Mouse (Mus musculus) thymus, adult 18-20 months (tissue): Measurements from ENCODE around the gene Tubgcp3.
A peak's percentile ranks its signal among the peaks of the same experiment; 100 is the strongest.
"Not testable (repeated sequence)": the region's sequence is repeated elsewhere in the genome, so short reads cannot be mapped to it uniquely, and the experiment has no call there.

ENCODE experiments used
- DNase-seq, 2 experiments: peaks; one replicate each; pipeline ENCODE4 v3.0.0; 2022; ENCODE audit warnings: mixed read lengths in 2 of 2

Gene Tubgcp3

DNA sequence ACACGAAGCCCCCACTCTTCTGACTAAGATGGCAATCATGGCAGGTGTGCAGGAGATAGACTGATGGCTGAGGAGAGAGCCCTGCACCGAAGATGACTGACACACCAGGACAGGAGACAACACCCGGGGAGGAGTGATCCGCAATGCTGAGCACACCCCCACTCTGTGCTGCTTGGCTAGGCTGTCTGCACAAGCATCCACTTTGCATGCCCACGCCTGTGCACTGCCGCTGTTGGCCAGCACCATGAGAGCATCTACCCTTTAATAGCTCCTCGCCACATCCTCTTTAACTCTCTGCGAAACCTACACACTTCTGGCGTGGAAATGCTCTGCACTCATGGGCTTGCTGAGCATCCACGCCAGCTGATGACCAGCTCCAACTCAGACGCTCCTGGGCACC is 33.6 kb downstream of the Tubgcp3 start:
- DNase-seq = no peak

DNA sequence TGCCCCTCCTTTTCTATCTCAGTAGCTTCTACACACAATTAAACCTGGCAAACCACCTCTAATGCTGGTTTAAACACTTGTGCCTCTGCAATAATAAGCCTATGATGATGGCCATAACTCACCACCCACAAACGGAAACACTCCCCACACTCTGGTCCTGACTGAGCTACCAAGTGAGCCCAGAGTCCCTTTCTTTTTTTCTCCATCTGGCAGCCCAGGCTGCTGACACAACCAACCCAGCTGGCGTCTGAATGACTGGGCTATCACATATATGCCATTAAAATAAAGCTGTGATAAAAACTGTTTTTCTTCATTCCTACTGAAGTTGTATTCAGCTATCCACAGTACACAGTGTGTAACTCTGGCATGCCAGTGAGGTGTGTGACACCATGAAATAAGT is 36.7 kb downstream of the Tubgcp3 start:
- DNase-seq = no peak

GRCm38 (mm10) chr8:12629079-12629478 is 43.0 kb downstream of the Tubgcp3 start:
- no peak for DNase-seq

DNA sequence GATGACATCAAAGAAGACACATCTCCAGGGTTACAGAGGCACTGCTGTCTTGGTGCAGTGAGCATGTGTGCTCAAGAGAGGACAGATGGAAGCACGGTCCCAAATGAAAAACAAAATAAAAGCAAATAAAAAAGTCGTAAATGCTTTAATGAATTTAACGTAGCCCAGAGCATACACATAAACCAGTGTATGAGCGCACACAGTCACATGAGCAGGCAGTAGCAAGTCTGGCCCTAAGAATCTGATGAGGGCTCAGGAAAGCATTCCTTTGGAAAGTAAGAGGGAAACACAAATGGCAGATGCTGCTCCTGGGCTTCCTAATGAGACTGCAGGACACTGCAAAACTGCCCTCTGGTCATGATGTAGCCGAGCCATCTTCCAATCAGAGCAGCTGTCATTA is 46.2 kb downstream of the Tubgcp3 start:
- no peak for DNase-seq

- DNase-seq = no peak
Measured at GRCm38 (mm10) chr8:12621550-12622222, 50.4 kb downstream of the Tubgcp3 start.

GRCm38 (mm10) chr8:12617369-12617768 is 54.7 kb downstream of the Tubgcp3 start:
- not testable (repeated sequence) for DNase-seq

DNA sequence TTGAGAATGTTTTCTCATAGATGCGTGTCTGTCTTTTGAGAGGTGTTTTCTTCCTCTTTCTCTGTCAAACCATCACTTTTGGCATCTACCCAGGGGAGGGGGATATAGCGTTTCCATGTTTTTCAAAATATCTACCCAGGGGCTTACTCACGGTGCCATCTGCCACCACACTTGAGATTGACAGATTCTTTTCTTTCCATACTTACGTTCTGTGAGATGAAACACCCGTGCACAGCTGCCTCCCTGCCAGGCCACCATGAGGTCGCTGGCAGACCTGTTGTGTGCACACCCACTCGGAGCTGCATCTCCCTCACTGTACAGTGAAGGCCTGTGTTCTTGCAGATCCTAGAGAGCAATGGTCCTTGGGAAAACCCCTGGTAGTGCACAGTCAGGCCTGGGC is 58.8 kb downstream of the Tubgcp3 start:
- no peak for DNase-seq

GRCm38 (mm10) chr8:12609752-12610449 is 62.1 kb downstream of the Tubgcp3 start:
- no peak for DNase-seq

GRCm38 (mm10) chr8:12608810-12609209 is 63.2 kb downstream of the Tubgcp3 start:
- no peak for DNase-seq

- peak; percentile 39 to 42 for DNase-seq
Measured at GRCm38 (mm10) chr8:12607223-12607622, 64.8 kb downstream of the Tubgcp3 start.

DNA sequence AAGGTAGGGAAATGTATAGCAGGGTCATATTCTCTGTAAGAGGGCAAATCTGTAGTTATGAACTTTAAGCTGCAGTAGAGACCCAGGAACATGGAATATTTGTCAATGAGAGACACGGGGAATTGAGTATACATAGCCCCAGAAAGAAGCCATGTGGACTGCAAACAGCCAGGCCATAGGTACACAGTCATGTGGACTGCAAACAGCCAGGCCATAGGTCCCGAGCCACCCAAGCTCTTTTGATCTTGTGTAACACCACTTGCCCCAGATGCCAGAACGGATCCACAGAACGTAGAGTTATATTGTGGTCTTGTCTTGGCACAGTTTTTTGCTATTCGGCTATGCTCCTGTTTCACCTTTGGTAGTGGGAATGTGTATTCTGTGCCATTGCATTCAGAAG is 88.3 kb downstream of the Tubgcp3 start:
- DNase-seq = no peak

DNA sequence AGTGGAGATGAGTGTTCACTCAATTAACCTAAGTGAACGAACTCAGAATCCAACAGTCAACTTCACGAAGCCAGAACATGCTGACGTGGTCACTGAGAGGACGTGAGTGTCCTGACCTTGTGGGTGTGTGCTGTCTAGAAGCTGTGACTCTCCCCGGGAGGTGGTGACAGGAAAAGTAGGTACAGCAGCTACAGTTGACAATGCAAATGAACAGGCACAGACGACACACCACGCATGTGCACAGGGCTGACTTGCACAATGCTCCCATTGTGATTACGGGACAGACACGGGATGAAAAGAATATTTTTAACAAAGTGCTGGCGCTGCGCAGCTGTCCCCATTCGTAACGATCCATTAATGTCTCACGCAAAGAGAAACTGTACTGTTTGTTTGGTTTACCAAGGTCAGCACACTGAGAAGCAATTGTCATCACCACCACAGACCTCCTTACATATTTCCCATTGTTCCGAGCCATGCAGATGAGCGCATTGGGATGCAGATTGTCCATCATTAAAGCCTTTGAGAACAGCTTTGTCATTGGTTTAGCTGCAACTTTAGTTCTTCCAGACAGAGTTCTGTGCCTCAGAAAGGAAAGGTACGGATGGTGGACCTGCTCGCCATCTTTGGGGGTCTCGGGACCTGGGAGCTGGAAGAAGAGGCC is 92.6 kb downstream of the Tubgcp3 start:
- DNase-seq = not testable (repeated sequence)

- no peak for DNase-seq
Measured at GRCm38 (mm10) chr8:12576739-12577138, 95.3 kb downstream of the Tubgcp3 start.

GRCm38 (mm10) chr8:12576003-12576402 is 96.0 kb downstream of the Tubgcp3 start:
- DNase-seq = no peak

DNA sequence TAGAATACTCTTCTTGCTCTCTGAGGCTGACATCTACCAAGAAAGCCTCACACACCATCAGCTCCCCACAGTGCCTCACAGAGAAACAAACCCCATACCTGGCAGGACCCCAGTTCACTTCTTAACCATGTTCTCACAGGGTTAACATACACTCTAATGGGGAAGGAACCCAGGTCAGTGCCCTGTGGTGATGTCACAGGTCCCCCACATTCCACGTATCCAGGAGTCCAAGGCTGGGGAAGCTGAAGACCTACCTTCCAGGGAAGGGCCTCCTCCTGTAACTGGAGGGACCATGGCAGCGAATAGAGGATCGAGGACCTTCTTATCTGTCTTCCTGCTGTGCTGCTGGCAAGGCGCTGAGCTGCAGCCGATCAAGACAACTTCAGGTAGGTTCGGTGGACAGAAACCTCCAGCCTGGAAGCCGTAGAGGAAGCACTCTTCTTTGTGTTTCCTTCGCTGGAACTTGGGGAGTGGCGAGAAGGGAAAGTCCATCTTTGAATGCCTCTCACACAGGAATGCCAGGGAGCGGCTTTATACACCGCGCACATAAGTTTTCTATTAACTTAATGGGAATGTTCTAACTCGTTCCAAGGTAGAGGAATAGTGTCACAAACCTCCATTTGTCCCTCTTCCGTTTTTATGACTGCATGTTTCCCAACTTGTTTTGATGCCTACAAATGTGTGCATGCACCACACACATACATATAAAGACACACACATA is 99.1 kb downstream of the Tubgcp3 start, which contains the start of gene Spaca7:
TSS of gene Spaca7 (plus strand) at position 216 of the 721 bp plus-strand sequence.
- no peak for DNase-seq

DNA sequence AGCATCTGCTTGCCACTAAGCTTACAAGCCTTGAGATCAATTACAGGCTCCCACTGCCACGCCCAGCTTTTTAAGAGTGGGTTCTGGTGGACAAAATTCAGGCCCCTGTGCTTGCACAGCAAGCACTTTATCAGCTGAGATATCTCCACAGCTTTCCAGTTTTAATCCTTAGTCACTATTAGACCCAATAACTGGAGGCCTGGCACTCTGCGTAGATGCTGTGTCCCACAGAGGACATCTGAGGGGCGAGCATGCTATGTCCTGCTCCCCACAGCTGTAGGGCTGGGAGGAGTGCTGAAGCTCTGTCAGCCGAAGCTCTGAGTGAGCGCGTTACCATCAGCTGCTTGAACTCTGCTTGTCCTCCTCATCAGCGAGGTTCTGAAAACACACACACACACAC is 105.5 kb downstream of the Tubgcp3 start:
- no peak for DNase-seq

- DNase-seq = no peak
Measured at GRCm38 (mm10) chr8:12565488-12565887, 106.6 kb downstream of the Tubgcp3 start.

DNA sequence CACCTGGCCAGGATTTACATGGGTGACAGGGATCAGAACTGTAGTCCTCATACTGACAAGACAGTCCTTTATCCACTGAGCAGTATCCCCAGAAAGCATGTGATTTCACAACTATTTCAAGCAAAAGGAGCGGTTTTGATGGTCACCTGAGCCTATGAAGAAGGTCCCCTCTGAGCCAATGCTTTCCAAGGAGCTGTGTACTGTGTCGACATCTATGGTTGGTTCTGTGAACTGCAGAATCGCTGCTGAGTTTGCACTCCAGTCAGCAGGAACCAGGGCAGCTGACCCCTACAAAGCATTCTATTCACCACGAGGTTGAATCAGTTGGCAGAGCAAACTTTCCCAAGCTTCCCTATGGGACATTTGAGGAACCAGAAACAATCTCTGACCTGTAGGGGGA is 107.7 kb downstream of the Tubgcp3 start:
- no peak for DNase-seq
